Mouse (Mus musculus) brain, embryonic 14.5 days (tissue): ENCODE results near the gene Jarid2.

ENCODE experiments used
- CTCF ChIP-seq: fragments of 200-500 bp; IDR thresholded peaks from 2 replicates; pipeline ENCODE4 v1.5.1; 2012; ENCODE audit warnings: inconsistent platforms, mild to moderate bottlenecking, moderate library complexity, borderline replicate concordance; ENCODE audit not compliant: insufficient read depth, insufficient read length; ENCODE audit errors: extremely low read depth
- POLR2A ChIP-seq: fragments of 200-500 bp; IDR thresholded peaks from 2 replicates; pipeline ENCODE4 v1.6.1; 2012; ENCODE audit warnings: mild to moderate bottlenecking, inconsistent platforms, borderline replicate concordance; ENCODE audit not compliant: poor library complexity, insufficient read depth, insufficient read length, severe bottlenecking; ENCODE audit errors: extremely low read depth

DNA sequence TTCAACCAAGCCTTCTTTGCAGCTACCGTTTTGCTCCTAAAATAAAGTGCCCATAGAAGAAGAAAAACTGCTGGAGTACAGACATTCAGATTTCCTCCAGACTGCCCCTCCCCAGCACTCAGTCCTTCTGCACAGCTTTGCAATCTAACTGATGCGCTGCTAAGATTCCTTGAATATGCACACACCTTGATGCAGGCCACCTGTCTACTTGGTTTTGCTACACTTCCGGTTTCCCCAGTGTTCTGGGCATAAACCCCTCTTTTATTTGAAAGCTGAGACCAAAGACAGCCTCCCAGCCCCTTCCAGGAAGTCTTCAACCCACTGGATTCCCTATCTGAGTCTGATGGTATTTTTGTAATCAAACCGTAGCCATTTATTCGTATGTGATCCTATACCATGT, 18.2 kb upstream of the Jarid2 start:
- TF ChIP-seq CTCF (no peak), POLR2A (no peak)
